Mouse (Mus musculus): ENCODE measurements around the gene Itga9.

- no peak for TF ChIP-seq CTCF (conservative IDR thresholded peaks at IDR 0.05; ENCODE audit: insufficient read depth, insufficient read length, low read depth, low read length)
- no peak for TF ChIP-seq POLR2A (IDR thresholded peaks at IDR 0.05; ENCODE audit: low read depth, low read length)
Observed at GRCm38 (mm10) chr9:118749335-118749949, 143.0 kb downstream of the Itga9 start.
